Mouse (Mus musculus): ENCODE data around the gene Cox7c. TPM values are rescaled to one million over a fixed set of nuclear protein-coding genes. Genes with fewer than 3 reads are reported as not detected.
"Not testable (repeated sequence)": the region's sequence is repeated elsewhere in the genome, so short reads cannot be mapped to it uniquely, and the experiment has no call there.

The Cox7c gene
- 580 and 654 TPM in 2 replicates for polyA plus RNA-seq (2014; fragmentation: Nextera tagmentation; extraction: Ambion mirVana)

DNA sequence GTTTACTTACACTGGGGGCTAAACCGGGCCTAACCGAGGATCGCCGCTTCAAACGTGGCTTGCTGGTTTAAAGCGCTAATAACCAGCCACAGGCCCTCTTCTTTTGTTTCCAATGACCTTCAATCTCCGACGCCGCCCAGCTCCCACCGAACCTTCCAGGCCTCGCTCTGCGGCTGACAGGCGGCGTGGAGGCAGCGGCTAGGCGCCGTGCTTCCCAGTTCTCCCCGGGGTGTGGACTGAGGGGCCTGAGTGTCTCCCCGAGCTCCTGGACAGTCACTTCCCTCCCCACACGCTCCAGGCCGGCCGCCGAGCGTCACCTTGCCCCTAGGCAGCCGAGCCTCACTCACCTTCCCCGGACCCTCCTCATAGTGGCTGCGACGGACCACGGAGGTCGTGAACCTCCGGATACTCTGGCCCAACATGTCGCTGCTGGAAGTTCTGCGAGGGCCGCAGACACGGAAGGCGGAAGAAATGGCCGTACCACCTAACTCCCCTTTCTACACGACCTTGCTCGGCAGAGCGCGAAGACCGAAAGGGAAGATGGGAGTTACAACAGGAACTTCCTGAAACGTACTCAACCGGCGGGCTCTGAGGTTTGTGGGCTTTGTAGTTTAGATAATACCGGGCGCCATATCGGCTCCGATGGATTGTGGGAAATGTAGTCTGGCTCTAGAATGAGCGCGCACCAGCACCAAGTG lies at the start of gene Cox7c:
Cox7c (minus strand) TSS at position 651 of the 698 bp plus-strand sequence.
- ATAC-seq (ENCODE audit: insufficient read depth) (peak; percentile 99), DNase-seq (peak; percentile 95)
- H3K9me3 ChIP-seq (ENCODE audit: low read depth, low read length), result no peaks in the 10 kb centered on the region
- H3K36me3 ChIP-seq (ENCODE audit: insufficient read depth), result peaks cover 25% of the 10 kb centered on the region
- H3K27ac ChIP-seq (ENCODE audit: low read depth), result peak within 1 kb of the TSS; percentile 91
- no peaks in the 10 kb centered on the region for H3K4me1 ChIP-seq (ENCODE audit: insufficient read depth)
- no peaks in the 10 kb centered on the region for H3K27me3 ChIP-seq (ENCODE audit: insufficient read depth, low read length)
- peak within 1 kb of the TSS; percentile 64 for H3K4me2 ChIP-seq
- peak within 1 kb of the TSS; percentile 98 for H3K9ac ChIP-seq
- under 1% methylated on average over 50 of the region's 51 CpGs for WGBS
- no peak for TF ChIP-seq CTCF (IDR thresholded peaks at IDR 0.05; ENCODE audit: low read depth)
- H3K4me3 ChIP-seq (ENCODE audit: low read depth, low read length), result peak within 1 kb of the TSS; percentile 89

DNA sequence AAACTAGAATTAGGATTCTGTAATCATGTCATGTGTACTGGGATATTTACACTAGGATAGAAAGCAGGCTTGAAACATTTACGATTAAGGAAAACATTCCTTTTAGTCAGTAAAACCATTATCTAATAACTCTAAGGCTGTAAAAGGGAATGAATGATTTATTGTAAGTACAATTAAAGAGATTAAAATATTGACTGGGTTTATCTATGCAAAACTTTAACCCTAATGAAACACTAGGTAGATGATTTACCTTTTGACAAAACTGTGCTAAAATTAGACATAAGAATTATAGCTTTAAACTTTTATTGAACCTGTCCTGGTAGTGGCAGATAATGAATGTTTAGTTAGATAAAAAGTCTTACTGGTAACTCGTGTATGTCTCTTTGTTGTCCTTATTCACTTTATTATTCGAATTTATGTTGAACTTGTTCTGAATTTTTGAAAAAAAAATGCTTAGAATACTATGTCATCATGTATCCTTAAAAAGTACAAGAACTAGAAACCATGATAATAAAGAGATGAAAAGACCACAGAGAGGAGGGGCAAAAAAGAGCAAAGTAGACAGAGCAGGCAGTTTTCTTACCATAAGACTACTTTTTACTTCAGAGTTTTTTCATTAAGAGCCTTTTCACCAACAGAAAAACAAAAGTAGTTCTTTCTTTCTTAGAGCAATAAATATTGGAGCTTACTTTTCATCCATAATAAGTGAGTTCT lies 21.5 kb upstream of the Cox7c start:
- Histone ChIP-seq H3K27me3 (ENCODE audit: insufficient read depth, low read length) (no peaks in the 10 kb centered on the region), H3K9ac (no peak overlapping the region), H3K27ac (ENCODE audit: low read depth) (no peak overlapping the region), H3K4me1 (ENCODE audit: insufficient read depth) (no peaks in the 10 kb centered on the region), H3K36me3 (ENCODE audit: insufficient read depth) (no peaks in the 10 kb centered on the region), H3K4me2 (no peak overlapping the region), H3K4me3 (ENCODE audit: low read depth, low read length) (no peak overlapping the region), H3K9me3 (ENCODE audit: low read depth, low read length) (no peaks in the 10 kb centered on the region)
- no peak for TF ChIP-seq CTCF (IDR thresholded peaks at IDR 0.05; ENCODE audit: low read depth)
- WGBS, result 45% methylated on average over 3 of the region's 3 CpGs
- DNase-seq, result no peak
- no peak for ATAC-seq (ENCODE audit: insufficient read depth)

DNA sequence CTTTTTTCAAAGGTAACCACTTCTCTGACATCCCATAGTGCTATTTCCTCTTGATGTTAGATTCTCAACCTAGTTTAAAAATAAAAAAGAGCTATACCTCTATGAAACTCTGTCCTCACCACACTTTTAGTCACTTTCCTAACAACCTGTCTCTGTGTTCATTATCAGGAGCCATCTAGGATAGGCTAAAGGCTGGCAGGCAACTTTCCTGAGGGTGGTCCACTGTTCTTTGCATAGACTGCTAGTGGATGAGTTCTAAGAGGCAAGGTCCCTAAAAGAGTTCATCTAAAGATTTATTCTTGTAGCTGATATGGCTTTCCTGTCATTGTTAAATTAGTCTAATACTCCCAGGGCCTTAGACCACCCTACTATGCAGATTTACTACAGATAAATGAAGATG lies 20.8 kb upstream of the Cox7c start:
- no peaks in the 10 kb centered on the region for H3K4me1 ChIP-seq (ENCODE audit: insufficient read depth)
- H3K9me3 ChIP-seq (ENCODE audit: low read depth, low read length), result no peaks in the 10 kb centered on the region
- ATAC-seq (ENCODE audit: insufficient read depth), result no peak
- no peaks in the 10 kb centered on the region for H3K27me3 ChIP-seq (ENCODE audit: insufficient read depth, low read length)
- no peak overlapping the region for H3K4me2 ChIP-seq
- no peak for TF ChIP-seq CTCF (IDR thresholded peaks at IDR 0.05; ENCODE audit: low read depth)
- no peak for DNase-seq
- no peak overlapping the region for H3K27ac ChIP-seq (ENCODE audit: low read depth)
- H3K36me3 ChIP-seq (ENCODE audit: insufficient read depth), result no peaks in the 10 kb centered on the region
- no peak overlapping the region for H3K9ac ChIP-seq
- no peak overlapping the region for H3K4me3 ChIP-seq (ENCODE audit: low read depth, low read length)

DNA sequence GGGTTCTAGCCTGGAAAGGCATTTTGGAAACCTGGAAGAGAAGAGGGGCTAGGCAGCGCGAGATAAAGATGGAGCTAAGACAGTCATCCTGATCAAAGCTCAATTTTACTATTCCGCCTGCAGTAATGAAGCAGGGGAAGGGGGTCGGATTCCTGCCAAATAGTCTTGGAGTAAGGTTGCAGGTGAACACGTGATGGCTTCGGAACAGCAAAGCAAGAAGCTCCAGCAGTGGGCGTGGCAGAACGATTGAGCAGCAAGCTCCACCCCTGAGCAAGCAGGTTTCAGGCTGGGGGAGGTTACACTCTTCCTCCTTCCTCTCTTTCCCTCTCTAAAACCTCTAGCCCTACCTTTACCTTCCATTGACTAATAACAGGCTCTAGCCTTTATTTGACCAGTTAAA lies 7.4 kb upstream of the Cox7c start:
- H3K27me3 ChIP-seq (ENCODE audit: insufficient read depth, low read length); H3K9me3 ChIP-seq (ENCODE audit: low read depth, low read length); H3K9ac ChIP-seq; ATAC-seq (ENCODE audit: insufficient read depth); DNase-seq; H3K4me3 ChIP-seq (ENCODE audit: low read depth, low read length); H3K27ac ChIP-seq (ENCODE audit: low read depth); H3K36me3 ChIP-seq (ENCODE audit: insufficient read depth); H3K4me1 ChIP-seq (ENCODE audit: insufficient read depth); H3K4me2 ChIP-seq: not testable (repeated sequence)
- 25% methylated on average over 8 of the region's 8 CpGs for WGBS

DNA sequence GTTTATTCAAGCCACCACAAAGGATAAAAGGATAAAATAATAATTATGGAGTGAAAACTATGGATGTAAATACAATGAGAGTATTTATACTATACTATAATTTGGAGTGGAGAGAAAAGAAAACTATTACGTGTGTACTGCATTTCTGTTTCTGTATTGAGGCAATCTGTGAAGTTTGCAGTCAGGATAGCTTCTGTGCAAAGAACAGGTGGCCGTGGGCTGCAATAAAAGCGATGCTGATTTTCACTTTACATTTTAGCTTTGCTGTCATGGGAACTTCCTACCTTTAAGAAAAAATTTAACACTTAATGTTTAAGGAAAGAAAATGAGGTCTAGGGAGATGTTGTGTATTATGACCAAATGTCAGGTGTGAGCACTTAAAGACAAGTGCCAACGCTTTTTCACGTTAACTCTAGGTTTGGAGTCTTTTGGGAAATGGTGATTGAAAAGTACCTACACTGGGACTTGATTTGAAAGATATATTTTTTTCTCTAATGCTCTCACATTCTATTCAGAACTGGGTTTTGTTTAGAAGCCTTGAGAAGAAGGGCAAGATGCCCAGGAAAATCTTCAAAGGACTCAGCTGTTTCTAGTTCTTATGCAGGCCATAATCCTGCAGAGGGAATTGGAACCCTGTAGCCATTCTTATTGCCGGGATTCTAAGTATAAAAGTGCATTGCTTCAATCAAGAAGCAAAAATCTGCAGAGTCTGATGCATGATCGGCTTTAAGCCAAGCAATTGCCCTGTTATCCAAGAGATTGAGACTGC lies 41.6 kb downstream of the Cox7c start:
- H3K27ac ChIP-seq (ENCODE audit: low read depth), result no peak overlapping the region
- no peak for TF ChIP-seq CTCF (IDR thresholded peaks at IDR 0.05; ENCODE audit: low read depth)
- no peak overlapping the region for H3K4me3 ChIP-seq (ENCODE audit: low read depth, low read length)
- H3K9me3 ChIP-seq (ENCODE audit: low read depth, low read length), result no peaks in the 10 kb centered on the region
- H3K36me3 ChIP-seq (ENCODE audit: insufficient read depth), result no peaks in the 10 kb centered on the region
- WGBS, result 79% methylated on average over 7 of the region's 7 CpGs
- DNase-seq (no peak), ATAC-seq (ENCODE audit: insufficient read depth) (no peak)
- H3K4me2 ChIP-seq, result no peak overlapping the region
- no peaks in the 10 kb centered on the region for H3K4me1 ChIP-seq (ENCODE audit: insufficient read depth)
- no peaks in the 10 kb centered on the region for H3K27me3 ChIP-seq (ENCODE audit: insufficient read depth, low read length)
- no peak overlapping the region for H3K9ac ChIP-seq

Data from lung, embryonic 14.5 days (tissue).